Mouse (Mus musculus): ENCODE results near the gene Wdr38. TPM values are rescaled to one million over a fixed set of nuclear protein-coding genes. Genes with fewer than 3 reads are reported as not detected.

Wdr38 gene
- polyA plus RNA-seq, 1 experiment from 2014 or later: 0.76 TPM

GRCm38 (mm10) chr2:38974171-38974570 lies 23.1 kb upstream of the Wdr38 start:
- WGBS (ENCODE audit: insufficient replicate concordance): 40% methylated on average over 2 of the region's 2 CpGs
- Histone ChIP-seq H3K9me3 (replicated peaks) (no peaks in the 10 kb centered on the region), H3K36me3 (no peaks in the 10 kb centered on the region), H3K4me2 (no peak overlapping the region), H3K27me3 (peaks cover 12% of the 10 kb centered on the region; the same call in 1 of the 2 replicates), H3K27ac (no peak overlapping the region), H3K4me1 (replicated peaks) (peaks cover 37% of the 10 kb centered on the region), H3K4me3 (replicated peaks) (no peak overlapping the region), H3K9ac (no peak overlapping the region)
- ATAC-seq (ENCODE audit: low read depth): no peak
- DNase-seq: no peak

DNA sequence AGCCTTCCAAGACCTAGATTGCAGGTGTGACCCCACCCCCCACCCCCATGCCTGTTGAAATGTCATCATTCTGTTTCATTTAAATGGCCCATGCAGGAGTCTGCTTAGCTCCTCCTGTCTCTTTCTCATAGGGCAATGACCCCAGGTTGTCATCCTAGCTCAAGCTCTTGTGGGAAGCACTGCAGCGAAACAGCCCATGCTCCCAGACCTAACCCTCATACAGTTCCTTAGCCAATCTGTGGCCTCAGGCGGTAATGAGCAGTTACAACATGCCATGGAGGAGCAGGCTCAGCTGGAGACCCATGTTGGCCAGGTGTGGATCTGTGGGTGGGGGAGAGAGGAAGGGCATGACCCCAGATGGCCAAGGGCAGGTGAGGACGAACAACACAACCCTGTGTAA lies 22.1 kb upstream of the Wdr38 start:
- no peak overlapping the region for H3K4me3 ChIP-seq (replicated peaks)
- no peaks in the 10 kb centered on the region for H3K9me3 ChIP-seq (replicated peaks)
- DNase-seq (no peak), ATAC-seq (ENCODE audit: low read depth) (no peak)
- peaks cover 27% of the 10 kb centered on the region for H3K4me1 ChIP-seq (replicated peaks)
- no peaks in the 10 kb centered on the region for H3K36me3 ChIP-seq
- no peak overlapping the region for H3K27ac ChIP-seq
- H3K4me2 ChIP-seq: no peak overlapping the region
- H3K9ac ChIP-seq: no peak overlapping the region
- H3K27me3 ChIP-seq: peaks cover 17% of the 10 kb centered on the region; the same call in 1 of the 2 replicates
- WGBS (ENCODE audit: insufficient replicate concordance): 57% methylated on average over 3 of the region's 3 CpGs

DNA sequence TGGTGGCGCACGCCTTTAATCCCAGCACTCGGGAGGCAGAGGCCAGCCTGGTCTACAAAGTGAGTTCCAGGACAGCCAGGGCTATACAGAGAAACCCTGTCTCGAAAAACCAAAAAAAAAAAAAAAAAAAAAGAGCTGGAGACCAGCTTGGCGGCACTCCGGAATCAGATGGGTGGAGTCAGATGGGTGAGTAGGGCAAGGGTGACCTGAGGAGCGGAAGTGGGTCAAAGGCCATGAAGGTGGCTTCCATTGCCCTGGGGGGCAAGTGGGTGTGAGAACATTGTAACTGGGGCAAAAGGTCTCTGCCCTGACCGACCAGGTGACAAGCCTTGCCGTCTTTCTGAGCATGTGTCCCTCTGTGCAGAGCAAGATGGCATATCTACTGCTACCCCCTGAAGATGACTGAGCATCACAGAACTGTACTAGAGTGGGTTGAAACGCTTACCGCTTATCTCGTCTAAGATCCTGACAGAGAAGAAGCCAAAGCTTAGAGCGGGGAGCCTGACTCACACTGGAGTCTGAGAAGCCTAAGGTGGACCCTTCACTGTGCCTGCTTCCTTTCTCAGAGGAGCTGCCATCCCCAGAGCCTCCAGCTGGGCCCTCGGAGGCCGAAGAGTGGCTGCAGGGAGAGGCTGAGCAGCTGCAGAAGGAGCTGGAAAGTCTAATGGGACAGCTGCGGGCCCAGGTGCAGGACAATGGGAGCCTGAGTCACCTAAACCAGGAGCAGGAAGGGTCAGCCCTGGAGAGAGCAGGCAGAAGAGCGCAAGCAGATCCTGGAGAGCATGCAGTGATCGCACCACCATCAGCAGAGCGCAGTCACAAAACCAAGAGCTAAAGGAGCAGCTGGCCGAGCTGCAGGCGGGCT lies 21.1 kb upstream of the Wdr38 start:
- no peak for DNase-seq
- Histone ChIP-seq H3K9ac (no peak overlapping the region), H3K27me3 (peaks cover 17% of the 10 kb centered on the region; the same call in 1 of the 2 replicates), H3K4me2 (no peak overlapping the region), H3K27ac (no peak overlapping the region), H3K4me3 (replicated peaks) (no peak overlapping the region), H3K4me1 (replicated peaks) (peaks cover 17% of the 10 kb centered on the region), H3K9me3 (replicated peaks) (no peaks in the 10 kb centered on the region), H3K36me3 (no peaks in the 10 kb centered on the region)
- 0 out of 2 replicates have a peak, but pooled peaks have one; percentile 11 for ATAC-seq (ENCODE audit: low read depth)
- WGBS (ENCODE audit: insufficient replicate concordance): 65% methylated on average over 21 of the region's 21 CpGs

- H3K4me3 ChIP-seq (replicated peaks): no peak overlapping the region
- no peak overlapping the region for H3K27ac ChIP-seq
- no peak for ATAC-seq (ENCODE audit: low read depth)
- H3K27me3 ChIP-seq: peaks cover 17% of the 10 kb centered on the region; the same call in 1 of the 2 replicates
- WGBS (ENCODE audit: insufficient replicate concordance): 68% methylated on average over 4 of the region's 4 CpGs
- peaks cover 9% of the 10 kb centered on the region for H3K4me1 ChIP-seq (replicated peaks)
- H3K9me3 ChIP-seq (replicated peaks): no peaks in the 10 kb centered on the region
- no peak for DNase-seq
- H3K9ac ChIP-seq: no peak overlapping the region
- no peaks in the 10 kb centered on the region for H3K36me3 ChIP-seq
- H3K4me2 ChIP-seq: no peak overlapping the region
These were observed 19.4 kb upstream of the Wdr38 start for GRCm38 (mm10) chr2:38977837-38978236.

DNA sequence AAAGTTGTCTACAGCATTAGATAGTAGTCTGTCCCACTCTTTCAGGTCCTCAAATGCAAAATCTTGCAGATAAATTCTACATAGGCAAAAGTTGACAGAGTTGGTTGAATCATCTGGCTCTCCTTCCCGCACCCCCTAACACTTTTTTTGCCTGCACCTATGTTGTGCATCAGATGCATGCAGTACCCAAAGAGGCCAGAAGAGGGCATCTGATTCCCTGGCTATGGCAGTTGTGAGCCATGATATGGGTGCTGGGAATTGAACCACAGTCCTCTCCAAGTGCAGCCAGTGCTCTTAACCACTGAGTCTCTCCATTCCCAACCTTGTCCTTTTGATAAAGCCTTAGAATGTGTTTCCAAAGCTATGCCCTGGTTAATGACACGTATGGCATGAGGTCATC lies 13.8 kb upstream of the Wdr38 start:
- WGBS (ENCODE audit: insufficient replicate concordance): 87% methylated on average over 2 of the region's 2 CpGs
- Histone ChIP-seq H3K27ac (no peak overlapping the region), H3K9ac (no peak overlapping the region), H3K4me3 (replicated peaks) (no peak overlapping the region), H3K36me3 (no peaks in the 10 kb centered on the region), H3K9me3 (replicated peaks) (peaks cover 6% of the 10 kb centered on the region), H3K4me2 (no peak overlapping the region), H3K4me1 (replicated peaks) (peaks cover 15% of the 10 kb centered on the region), H3K27me3 (0 out of 2 replicates have a peak, but pooled peaks cover 4% of the 10 kb centered on the region)
- DNase-seq (no peak), ATAC-seq (ENCODE audit: low read depth) (no peak)

DNA sequence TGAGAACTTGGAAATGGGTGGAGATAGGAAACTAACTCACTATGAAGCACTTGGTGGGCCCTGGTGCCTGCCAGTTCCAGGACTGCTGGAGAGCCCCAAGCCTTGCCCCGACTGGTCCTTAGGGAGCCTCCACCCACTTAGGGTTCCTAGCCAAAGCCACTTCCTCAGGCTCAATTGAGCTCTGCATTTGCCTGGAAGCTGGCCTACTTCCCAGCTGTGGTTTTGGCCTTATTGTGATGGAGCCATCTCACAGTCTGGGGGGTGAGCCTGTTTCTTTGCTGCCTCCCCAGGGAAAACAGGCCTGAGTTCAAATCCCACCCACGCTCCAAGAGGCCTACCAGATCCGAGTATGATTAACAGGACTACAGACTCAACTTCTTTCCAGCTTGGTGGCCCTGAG lies 10.7 kb upstream of the Wdr38 start:
- Histone ChIP-seq H3K36me3 (no peaks in the 10 kb centered on the region), H3K4me2 (no peak overlapping the region), H3K4me3 (replicated peaks) (no peak overlapping the region), H3K9me3 (replicated peaks) (peaks cover 6% of the 10 kb centered on the region), H3K27ac (no peak overlapping the region), H3K4me1 (replicated peaks) (peaks cover 40% of the 10 kb centered on the region), H3K9ac (no peak overlapping the region), H3K27me3 (no peaks in the 10 kb centered on the region)
- 69% methylated on average over 3 of the region's 3 CpGs for WGBS (ENCODE audit: insufficient replicate concordance)
- ATAC-seq (ENCODE audit: low read depth) (no peak), DNase-seq (no peak)

DNA sequence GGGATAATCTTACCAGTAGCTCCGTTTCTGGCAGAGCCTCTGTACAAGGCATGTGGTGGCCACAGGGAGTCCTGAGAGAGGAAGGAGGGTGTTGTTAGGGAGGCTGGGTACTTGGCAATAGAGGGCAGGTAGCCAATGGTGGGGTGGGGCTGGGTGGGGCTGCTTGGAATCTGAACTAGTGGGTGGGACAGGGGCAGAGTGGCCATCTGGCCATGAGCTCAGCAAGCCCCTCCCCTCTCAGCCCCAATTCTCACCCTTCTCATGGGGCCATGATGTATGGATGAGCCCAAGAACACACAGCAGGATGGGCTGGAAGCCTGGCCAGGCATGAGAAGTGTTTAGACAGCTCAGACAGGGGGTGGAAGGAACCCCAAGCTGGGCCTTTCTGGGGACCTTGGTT lies 9.9 kb upstream of the Wdr38 start:
- Histone ChIP-seq H3K4me2 (no peak overlapping the region), H3K27me3 (no peaks in the 10 kb centered on the region), H3K9me3 (replicated peaks) (peaks cover 6% of the 10 kb centered on the region), H3K36me3 (no peaks in the 10 kb centered on the region), H3K4me1 (replicated peaks) (peaks cover 47% of the 10 kb centered on the region), H3K9ac (no peak overlapping the region), H3K27ac (no peak overlapping the region), H3K4me3 (replicated peaks) (no peak overlapping the region)
- ATAC-seq (ENCODE audit: low read depth) (no peak), DNase-seq (no peak)
- 61% methylated on average over 1 of the region's 1 CpGs for WGBS (ENCODE audit: insufficient replicate concordance)

- Histone ChIP-seq H3K4me2 (no peak overlapping the region), H3K9ac (no peak overlapping the region), H3K9me3 (replicated peaks) (peaks cover 6% of the 10 kb centered on the region), H3K36me3 (no peaks in the 10 kb centered on the region), H3K4me3 (replicated peaks) (no peak overlapping the region), H3K27ac (peak overlapping the region; percentile 74), H3K27me3 (no peaks in the 10 kb centered on the region), H3K4me1 (replicated peaks) (peaks cover 48% of the 10 kb centered on the region)
- 76% methylated on average over 6 of the region's 6 CpGs for WGBS (ENCODE audit: insufficient replicate concordance)
- DNase-seq: no peak
- no peak for ATAC-seq (ENCODE audit: low read depth)
These were observed 9.3 kb upstream of the Wdr38 start for GRCm38 (mm10) chr2:38987803-38988510.

DNA sequence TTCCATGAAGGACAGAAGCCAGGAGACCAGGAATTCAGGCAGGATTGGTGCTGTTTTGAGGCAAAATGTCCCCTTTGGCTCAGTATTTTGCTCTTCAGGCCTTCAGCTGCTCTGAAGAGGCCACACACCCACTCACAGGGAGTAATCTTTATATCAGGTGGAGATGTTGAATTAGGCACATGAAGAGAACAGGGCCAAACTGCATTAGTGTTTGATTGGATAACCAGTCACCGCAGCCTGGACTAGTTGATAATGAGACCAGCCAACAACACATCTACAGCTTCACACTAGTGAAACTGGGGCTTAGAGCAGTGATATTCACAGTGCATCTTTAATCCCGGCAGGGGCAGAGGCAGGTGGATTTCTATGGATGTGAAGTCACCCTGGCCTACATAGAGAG lies 8.3 kb upstream of the Wdr38 start:
- Histone ChIP-seq H3K4me1 (replicated peaks) (peaks cover 48% of the 10 kb centered on the region), H3K27me3 (no peaks in the 10 kb centered on the region), H3K36me3 (no peaks in the 10 kb centered on the region), H3K27ac (peak overlapping the region; percentile 74), H3K4me2 (peak overlapping the region; percentile 24; the same call in 1 of the 2 replicates), H3K9ac (peak overlapping the region; percentile 22; the same call in 1 of the 2 replicates), H3K9me3 (replicated peaks) (no peaks in the 10 kb centered on the region), H3K4me3 (replicated peaks) (no peak overlapping the region)
- ATAC-seq (ENCODE audit: low read depth) (peak; percentile 90), DNase-seq (peak; percentile 46)
- WGBS (ENCODE audit: insufficient replicate concordance): 35% methylated on average over 2 of the region's 2 CpGs

DNA sequence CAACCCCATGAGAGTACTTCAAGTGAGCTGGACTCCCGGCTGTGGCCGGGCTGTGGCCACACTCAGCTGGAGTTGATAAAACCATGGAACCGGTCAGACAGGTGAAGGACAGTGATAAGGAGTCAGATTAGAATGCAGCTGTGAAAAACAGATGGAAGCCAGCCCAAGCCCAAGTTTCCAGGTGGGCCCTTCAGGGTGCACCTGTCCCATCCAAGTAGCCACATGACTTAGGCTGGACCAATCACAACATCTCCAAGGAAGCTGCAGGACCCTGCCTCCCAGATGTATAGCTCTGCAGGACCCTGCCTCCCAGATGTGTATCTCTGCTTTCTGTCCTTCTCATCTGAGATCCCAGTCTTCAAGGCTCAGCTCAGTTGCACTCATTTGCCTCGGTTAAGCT lies 5.3 kb upstream of the Wdr38 start:
- Histone ChIP-seq H3K9ac (no peak overlapping the region), H3K27ac (no peak overlapping the region)
- WGBS (ENCODE audit: insufficient replicate concordance): 25% methylated on average over 4 of the region's 4 CpGs

GRCm38 (mm10) chr2:38992452-38992851 lies 4.8 kb upstream of the Wdr38 start:
- ATAC-seq (ENCODE audit: low read depth) (no peak), DNase-seq (no peak)
- no peaks in the 10 kb centered on the region for H3K9me3 ChIP-seq (replicated peaks)
- H3K4me3 ChIP-seq (replicated peaks): no peak overlapping the region
- no peak overlapping the region for H3K9ac ChIP-seq
- no peak overlapping the region for H3K27ac ChIP-seq
- H3K27me3 ChIP-seq: no peaks in the 10 kb centered on the region
- H3K4me2 ChIP-seq: no peak overlapping the region
- H3K4me1 ChIP-seq (replicated peaks): peaks cover 51% of the 10 kb centered on the region
- no peaks in the 10 kb centered on the region for H3K36me3 ChIP-seq
- 62% methylated on average over 4 of the region's 4 CpGs for WGBS (ENCODE audit: insufficient replicate concordance)

More for the DNA sequence above, 5.3 kb upstream of the Wdr38 start:
- Histone ChIP-seq H3K9me3 (replicated peaks) (no peaks in the 10 kb centered on the region), H3K27me3 (no peaks in the 10 kb centered on the region), H3K4me1 (replicated peaks) (peaks cover 51% of the 10 kb centered on the region), H3K36me3 (no peaks in the 10 kb centered on the region), H3K4me3 (replicated peaks) (no peak overlapping the region), H3K4me2 (no peak overlapping the region)
- no peak for DNase-seq
- no peak for ATAC-seq (ENCODE audit: low read depth)

Measured in liver, embryonic 13.5 days (tissue).